Mouse (Mus musculus): ENCODE data around the gene Angel1. TPM values are rescaled to one million over a fixed set of nuclear protein-coding genes. Genes with fewer than 3 reads are reported as not detected.

The Angel1 gene
- total RNA-seq, 1 experiment = 13.7 TPM

- no peak overlapping the region for H3K27ac ChIP-seq (ENCODE audit: insufficient read depth, low read depth, low read length, poor library complexity, severe bottlenecking)
- in situ Hi-C loops (cut with MboI; ENCODE audit: low sequenced_read_pairs in 2 of 2, unreplicated experiment in 2 of 2) = no loop called here
- no peak overlapping the region for H3K9ac ChIP-seq (ENCODE audit: insufficient read depth, low read depth, low read length, poor library complexity, severe bottlenecking)
- TF ChIP-seq MAFK (IDR thresholded peaks at IDR 0.05; ENCODE audit: insufficient read depth, low read depth, low read length) = no peak
- no peak for TF ChIP-seq ZC3H11A (IDR thresholded peaks at IDR 0.05; ENCODE audit: borderline replicate concordance, low read depth, low read length)
- no peak for TF ChIP-seq ZNF384 (IDR thresholded peaks at IDR 0.05; ENCODE audit: low read depth, low read length)
- TF ChIP-seq CHD2 (IDR thresholded peaks at IDR 0.05; ENCODE audit: low read depth, low read length) = no peak
- TF ChIP-seq HCFC1 (IDR thresholded peaks at IDR 0.05; ENCODE audit: borderline replicate concordance, insufficient read depth, low read length) = no peak
- no peaks in the 10 kb centered on the region for H3K9me3 ChIP-seq (ENCODE audit: control insufficient read depth, insufficient read depth, low read depth, low read length)
- H3K4me1 ChIP-seq (ENCODE audit: control insufficient read depth in 2 of 2, insufficient read depth in 2 of 2, low read length in 2 of 2, poor library complexity in 1 of 2) = peaks cover 16% of the 10 kb centered on the region in 2 experiments; a peak in 3 of 4 replicates
- H3K36me3 ChIP-seq (ENCODE audit: control insufficient read depth, insufficient read depth, low read length, poor library complexity, severe bottlenecking) = no peaks in the 10 kb centered on the region
- no peak for DNase-seq (ENCODE audit: low read depth, low spot score)
- no peak overlapping the region for H3K4me3 ChIP-seq (ENCODE audit: insufficient read depth in 1 of 2, low read depth in 1 of 2, low read length in 2 of 2, poor library complexity in 1 of 2, severe bottlenecking in 1 of 2)
These were observed 42.6 kb downstream of the Angel1 start for GRCm38 (mm10) chr12:86683698-86684097.

- no peak for TF ChIP-seq HCFC1 (IDR thresholded peaks at IDR 0.05; ENCODE audit: borderline replicate concordance, insufficient read depth, low read length)
- TF ChIP-seq MAFK (IDR thresholded peaks at IDR 0.05; ENCODE audit: insufficient read depth, low read depth, low read length) = no peak
- TF ChIP-seq ZNF384 (IDR thresholded peaks at IDR 0.05; ENCODE audit: low read depth, low read length) = no peak
- TF ChIP-seq ZC3H11A (IDR thresholded peaks at IDR 0.05; ENCODE audit: borderline replicate concordance, low read depth, low read length) = no peak
- TF ChIP-seq CHD2 (IDR thresholded peaks at IDR 0.05; ENCODE audit: low read depth, low read length) = no peak
- in situ Hi-C loops (cut with MboI; ENCODE audit: low sequenced_read_pairs in 2 of 2, unreplicated experiment in 2 of 2) = no loop called here
These were observed 44.1 kb downstream of the Angel1 start for GRCm38 (mm10) chr12:86682178-86682577.

GRCm38 (mm10) chr12:86681626-86682025 lies 44.6 kb downstream of the Angel1 start:
- no peak overlapping the region for H3K4me3 ChIP-seq (ENCODE audit: insufficient read depth in 1 of 2, low read depth in 1 of 2, low read length in 2 of 2, poor library complexity in 1 of 2, severe bottlenecking in 1 of 2)
- H3K4me1 ChIP-seq (ENCODE audit: control insufficient read depth in 2 of 2, insufficient read depth in 2 of 2, low read length in 2 of 2, poor library complexity in 1 of 2) = peaks cover 3 to 11% of the 10 kb centered on the region in 2 experiments; a peak in 2 of 4 replicates
- in situ Hi-C loops (cut with MboI; ENCODE audit: low sequenced_read_pairs in 2 of 2, unreplicated experiment in 2 of 2) = no loop called here
- DNase-seq (ENCODE audit: low read depth, low spot score) = no peak
- H3K36me3 ChIP-seq (ENCODE audit: control insufficient read depth, insufficient read depth, low read length, poor library complexity, severe bottlenecking) = no peaks in the 10 kb centered on the region
- TF ChIP-seq CHD2 (IDR thresholded peaks at IDR 0.05; ENCODE audit: low read depth, low read length) (no peak), ZNF384 (IDR thresholded peaks at IDR 0.05; ENCODE audit: low read depth, low read length) (no peak), MAFK (IDR thresholded peaks at IDR 0.05; ENCODE audit: insufficient read depth, low read depth, low read length) (no peak), HCFC1 (IDR thresholded peaks at IDR 0.05; ENCODE audit: borderline replicate concordance, insufficient read depth, low read length) (no peak), ZC3H11A (IDR thresholded peaks at IDR 0.05; ENCODE audit: borderline replicate concordance, low read depth, low read length) (no peak)
- H3K9ac ChIP-seq (ENCODE audit: insufficient read depth, low read depth, low read length, poor library complexity, severe bottlenecking) = no peak overlapping the region
- no peak overlapping the region for H3K27ac ChIP-seq (ENCODE audit: insufficient read depth, low read depth, low read length, poor library complexity, severe bottlenecking)
- no peaks in the 10 kb centered on the region for H3K9me3 ChIP-seq (ENCODE audit: control insufficient read depth, insufficient read depth, low read depth, low read length)

More at GRCm38 (mm10) chr12:86682178-86682577, 44.1 kb downstream of the Angel1 start:
- no peaks in the 10 kb centered on the region for H3K36me3 ChIP-seq (ENCODE audit: control insufficient read depth, insufficient read depth, low read length, poor library complexity, severe bottlenecking)
- H3K4me1 ChIP-seq (ENCODE audit: control insufficient read depth in 2 of 2, insufficient read depth in 2 of 2, low read length in 2 of 2, poor library complexity in 1 of 2) = peaks cover 7 to 12% of the 10 kb centered on the region in 2 experiments; a peak in 2 of 4 replicates
- no peaks in the 10 kb centered on the region for H3K9me3 ChIP-seq (ENCODE audit: control insufficient read depth, insufficient read depth, low read depth, low read length)
- H3K9ac ChIP-seq (ENCODE audit: insufficient read depth, low read depth, low read length, poor library complexity, severe bottlenecking) = no peak overlapping the region
- no peak overlapping the region for H3K27ac ChIP-seq (ENCODE audit: insufficient read depth, low read depth, low read length, poor library complexity, severe bottlenecking)
- no peak overlapping the region for H3K4me3 ChIP-seq (ENCODE audit: insufficient read depth in 1 of 2, low read depth in 1 of 2, low read length in 2 of 2, poor library complexity in 1 of 2, severe bottlenecking in 1 of 2)
- no peak for DNase-seq (ENCODE audit: low read depth, low spot score)

- Histone ChIP-seq H3K4me1 (ENCODE audit: control insufficient read depth in 2 of 2, insufficient read depth in 2 of 2, low read length in 2 of 2, poor library complexity in 1 of 2) (peaks cover 3 to 5% of the 10 kb centered on the region in 2 experiments; a peak in 1 of 4 replicates), H3K9ac (ENCODE audit: insufficient read depth, low read depth, low read length, poor library complexity, severe bottlenecking) (no peak overlapping the region), H3K4me3 (ENCODE audit: insufficient read depth in 1 of 2, low read depth in 1 of 2, low read length in 2 of 2, poor library complexity in 1 of 2, severe bottlenecking in 1 of 2) (no peak overlapping the region), H3K9me3 (ENCODE audit: control insufficient read depth, insufficient read depth, low read depth, low read length) (no peaks in the 10 kb centered on the region), H3K27ac (ENCODE audit: insufficient read depth, low read depth, low read length, poor library complexity, severe bottlenecking) (no peak overlapping the region), H3K36me3 (ENCODE audit: control insufficient read depth, insufficient read depth, low read length, poor library complexity, severe bottlenecking) (no peaks in the 10 kb centered on the region)
- TF ChIP-seq CHD2 (IDR thresholded peaks at IDR 0.05; ENCODE audit: low read depth, low read length) (no peak), MAFK (IDR thresholded peaks at IDR 0.05; ENCODE audit: insufficient read depth, low read depth, low read length) (no peak), ZC3H11A (IDR thresholded peaks at IDR 0.05; ENCODE audit: borderline replicate concordance, low read depth, low read length) (no peak), HCFC1 (IDR thresholded peaks at IDR 0.05; ENCODE audit: borderline replicate concordance, insufficient read depth, low read length) (no peak), ZNF384 (IDR thresholded peaks at IDR 0.05; ENCODE audit: low read depth, low read length) (no peak)
- no peak for DNase-seq (ENCODE audit: low read depth, low spot score)
- in situ Hi-C loops (cut with MboI; ENCODE audit: low sequenced_read_pairs in 2 of 2, unreplicated experiment in 2 of 2) = no loop called here
These were observed 45.6 kb downstream of the Angel1 start for GRCm38 (mm10) chr12:86680591-86681193.
